Mouse (Mus musculus) ovary, postnatal 36 days (tissue): ENCODE measurements at regions not wholly inside any gene's neighbourhood (a gene's known extent, or its start where the extent isn't known, plus 50 kb on each side); places are given as distances from the start of the nearest gene placed in this dataset.
A peak's percentile ranks its signal among the peaks of the same experiment; 100 is the strongest.
"Not testable (repeated sequence)": the region's sequence is repeated elsewhere in the genome, so short reads cannot be mapped to it uniquely, and the experiment has no call there.

Source experiments
- DNase-seq: peaks from one replicate; pipeline ENCODE4 v3.0.0; 2022; ENCODE audit warnings: low spot score, mixed read lengths

DNA sequence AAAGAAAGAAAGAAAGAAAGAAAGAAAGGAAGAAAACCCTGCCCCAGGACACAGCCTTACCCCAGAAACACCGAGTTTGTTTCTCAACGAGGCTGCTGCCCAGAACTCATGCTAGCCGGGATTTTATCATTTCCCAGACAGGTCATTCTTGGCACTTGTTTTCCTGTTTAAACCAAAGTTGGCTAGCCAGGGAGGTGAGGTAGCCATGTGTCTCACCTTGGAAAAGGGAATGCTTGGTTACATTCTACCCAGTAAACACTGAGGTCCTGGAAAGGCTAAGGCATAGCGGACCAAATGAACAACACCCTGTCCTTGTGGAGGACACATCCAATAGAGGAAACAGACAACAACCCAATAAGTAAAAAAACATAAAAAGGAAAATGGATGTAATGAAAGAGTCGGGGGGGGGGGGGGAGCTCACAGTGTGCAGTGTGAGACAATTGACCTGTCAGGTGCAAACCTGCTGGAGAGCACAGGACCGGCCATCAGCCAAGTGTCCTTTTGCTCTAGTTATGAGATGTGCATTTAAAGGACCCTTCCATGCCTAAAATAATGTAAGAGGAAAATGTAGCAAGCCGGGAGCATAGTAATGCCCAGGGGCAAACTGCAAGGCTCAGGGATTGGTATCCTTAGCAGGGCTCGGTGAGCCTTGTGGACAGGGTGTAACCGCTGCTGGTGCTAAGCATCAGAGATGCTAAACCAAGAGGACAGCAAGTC is 78.2 kb upstream of the Fzd7 start:
- DNase-seq, result no peak

DNA sequence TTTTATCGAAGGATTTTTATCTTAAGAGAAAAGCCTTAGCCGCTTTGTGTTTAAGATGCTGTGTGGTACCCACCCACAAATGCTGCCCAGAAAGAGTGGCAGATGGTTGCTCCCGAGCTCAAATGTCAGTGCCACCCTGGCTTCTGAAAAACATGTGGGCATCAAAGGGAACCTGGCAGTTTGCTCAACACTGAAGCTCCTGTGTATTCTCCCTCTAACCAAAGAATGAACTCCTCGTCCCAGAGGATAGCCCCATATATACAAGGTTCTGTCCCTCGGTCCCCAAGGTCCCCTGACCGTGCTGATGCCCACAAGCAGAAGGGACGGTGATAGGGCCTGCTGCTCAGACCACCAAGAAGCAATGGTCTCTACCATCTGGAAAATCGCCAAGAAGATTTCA is 76.9 kb upstream of the Fzd7 start:
- no peak for DNase-seq

DNA sequence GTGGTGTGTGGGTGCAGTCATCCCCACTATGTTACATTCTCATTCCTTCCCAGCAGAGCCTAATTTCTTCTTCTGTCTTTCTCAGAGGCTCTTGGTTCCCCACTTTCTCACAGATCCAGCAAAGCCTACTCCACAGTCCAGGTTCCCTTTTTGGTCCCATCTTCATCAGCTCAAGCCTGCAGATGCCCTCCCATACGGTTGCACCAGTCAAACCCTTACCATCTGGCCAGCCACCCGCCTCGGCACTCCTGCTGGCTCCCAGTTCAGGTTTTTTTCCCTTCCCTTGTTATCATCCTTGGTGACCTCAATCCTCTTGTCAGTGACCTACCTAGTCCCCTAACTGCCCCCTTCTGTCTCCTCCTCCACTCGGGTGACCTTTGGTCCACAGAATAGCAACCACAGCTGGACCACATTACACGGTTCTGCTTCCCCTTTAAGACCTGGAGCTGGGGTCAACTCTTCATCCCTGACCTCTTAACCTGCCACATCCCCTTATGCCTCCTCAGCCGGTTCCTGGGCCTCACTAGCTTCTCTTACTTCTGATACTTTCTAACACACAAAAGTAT is 75.4 kb upstream of the Fzd7 start:
- DNase-seq, result no peak

DNA sequence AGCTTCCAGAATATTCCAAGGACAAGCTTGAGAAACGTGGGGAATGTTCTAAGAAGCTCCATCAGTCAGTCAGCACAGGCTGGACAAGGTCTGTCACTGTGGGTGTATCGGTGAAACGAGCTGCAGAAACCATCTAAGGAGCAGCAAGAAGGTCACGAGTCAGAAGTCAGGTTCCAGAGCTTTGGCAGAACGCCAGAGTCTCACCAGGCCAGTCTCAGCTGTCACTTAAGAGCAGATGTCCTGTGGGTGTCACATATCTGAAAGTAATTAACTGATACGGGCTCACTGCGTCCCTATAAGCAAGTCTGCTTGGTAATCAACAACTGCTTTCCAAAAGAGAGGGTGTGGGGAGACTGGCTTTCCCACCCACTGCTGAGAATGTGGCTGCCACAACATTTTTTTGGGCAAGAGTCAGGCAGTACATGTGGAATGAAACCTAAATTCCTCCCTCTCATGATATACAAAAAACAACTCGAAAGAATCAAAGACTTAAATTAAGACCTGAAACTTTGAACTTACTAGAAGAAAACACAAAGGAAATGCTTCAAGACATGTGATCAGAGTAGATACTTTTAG is 72.6 kb upstream of the Fzd7 start:
- DNase-seq, result peak; percentile 21

DNA sequence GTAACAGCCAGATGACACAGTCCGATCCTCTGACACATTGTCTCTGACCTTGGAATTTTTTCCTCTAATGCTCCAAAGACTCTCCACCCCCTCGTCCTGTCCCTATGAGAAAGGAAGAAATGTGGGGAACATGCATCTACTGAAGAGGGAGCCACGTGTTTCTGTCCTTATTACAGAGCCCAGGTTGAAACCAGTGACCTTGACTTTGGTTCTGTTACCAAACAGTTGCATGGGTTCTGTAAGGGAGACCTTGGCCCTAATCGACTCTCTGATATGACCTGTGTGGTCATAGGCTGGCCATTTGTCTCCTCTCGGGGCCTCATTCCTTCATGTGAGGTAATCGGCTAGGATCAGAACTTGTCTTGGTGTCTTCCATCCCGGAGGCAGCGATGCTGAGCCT is 69.0 kb upstream of the Fzd7 start:
- no peak for DNase-seq

DNA sequence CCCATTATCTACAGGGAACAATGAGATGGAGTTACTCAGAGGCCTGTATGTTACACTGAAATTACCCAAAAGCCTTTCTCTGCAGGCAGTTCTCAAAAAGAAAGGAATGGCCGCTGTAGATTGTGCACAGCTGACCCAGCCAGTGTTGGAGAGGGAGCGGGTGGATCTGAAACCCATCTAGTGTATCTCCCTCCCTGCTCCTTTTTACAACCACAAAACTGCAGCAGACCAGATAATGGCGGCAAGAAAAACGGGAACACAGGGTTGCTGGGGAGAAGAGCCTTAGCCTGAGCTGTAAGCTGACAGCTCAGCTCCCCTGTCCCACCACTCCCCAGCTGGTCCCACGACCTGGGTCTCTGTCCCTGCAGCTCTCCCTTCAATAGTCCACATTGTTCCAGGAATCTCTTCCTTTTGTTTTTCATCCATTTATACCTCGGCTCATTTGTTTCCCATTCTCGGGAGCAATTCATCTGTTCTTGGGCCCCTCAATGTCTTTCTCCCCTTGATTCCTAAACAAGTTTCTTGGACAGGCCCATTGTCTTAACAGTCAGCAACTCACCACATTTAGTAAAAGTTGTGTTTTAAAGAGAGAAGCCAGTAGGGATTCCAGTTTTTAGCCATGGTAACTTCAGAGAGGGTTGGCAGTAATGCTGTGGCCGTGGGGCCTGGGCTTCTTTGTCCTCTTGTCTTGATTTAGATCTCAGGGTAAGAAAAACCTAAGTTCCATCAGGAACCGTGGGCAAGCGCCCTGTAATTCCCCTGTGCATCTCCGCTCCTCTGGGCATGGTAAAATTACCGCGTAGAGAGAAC is 67.6 kb upstream of the Fzd7 start:
- no peak for DNase-seq

DNA sequence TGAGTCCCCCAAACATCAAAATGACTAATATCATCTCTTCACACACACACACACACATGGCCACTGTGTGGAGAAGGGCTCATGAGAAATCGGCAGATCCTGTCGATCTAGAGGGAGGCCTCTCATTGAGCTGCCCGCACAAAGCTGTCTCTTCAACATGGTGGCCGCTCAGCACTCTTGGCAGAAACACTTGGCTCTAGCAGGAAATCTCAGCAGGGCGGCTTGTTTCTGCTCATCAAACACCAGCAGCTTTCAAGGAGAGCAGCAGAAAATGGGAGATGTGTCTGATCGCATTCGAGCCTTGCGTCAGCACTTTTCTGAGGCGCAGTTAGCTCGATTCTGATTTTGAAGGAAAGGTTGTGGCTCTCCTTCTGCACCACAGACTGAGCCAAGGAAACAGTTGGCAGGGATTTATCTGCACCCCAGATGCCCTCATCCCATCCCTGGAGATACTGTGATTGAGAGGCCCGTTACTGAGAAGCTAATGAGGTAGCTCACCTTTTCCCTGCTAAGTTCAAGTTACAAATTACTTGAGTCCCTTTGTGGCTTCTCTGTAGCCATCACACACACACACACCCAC is 66.4 kb upstream of the Fzd7 start:
- DNase-seq, result no peak

DNA sequence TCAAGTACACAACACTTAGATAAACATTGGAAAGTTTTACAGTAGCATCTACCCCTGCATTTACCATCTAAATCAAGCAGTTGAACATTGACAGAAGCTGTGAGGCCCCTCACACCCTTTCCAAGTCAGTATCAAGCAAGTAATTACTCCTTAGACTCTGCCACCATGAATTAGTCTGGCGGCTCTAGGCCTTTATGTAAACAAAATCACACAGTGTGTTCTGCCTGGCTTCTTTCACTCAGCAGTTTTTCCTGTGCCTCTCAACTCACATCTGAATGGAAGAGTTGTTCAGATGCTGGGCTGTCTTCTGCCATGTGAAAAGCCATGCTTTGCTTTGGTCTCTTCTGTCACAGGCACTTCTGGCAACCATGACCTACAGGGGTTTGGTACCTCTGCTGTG is 64.9 kb upstream of the Fzd7 start:
- no peak for DNase-seq

DNA sequence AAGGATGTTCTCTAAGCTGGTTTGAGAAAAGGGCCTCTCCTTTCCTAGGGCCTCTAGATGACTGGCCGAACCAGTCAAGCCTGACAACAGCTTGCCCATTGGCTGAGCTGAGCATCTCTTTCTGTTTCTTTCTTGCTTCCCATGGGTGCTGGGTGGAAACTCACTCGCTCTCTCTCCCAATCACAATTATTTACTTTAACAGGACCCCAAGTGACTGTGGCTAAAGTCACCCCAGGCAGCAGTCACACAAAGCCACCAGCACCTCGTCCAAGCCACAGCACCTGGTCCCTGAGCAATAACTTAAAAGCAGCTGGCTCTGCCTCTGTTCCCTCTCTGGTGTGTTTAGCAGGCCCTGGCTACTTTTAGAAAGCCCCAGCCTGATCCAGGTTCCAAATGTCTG is 64.3 kb upstream of the Fzd7 start:
- DNase-seq, result no peak

DNA sequence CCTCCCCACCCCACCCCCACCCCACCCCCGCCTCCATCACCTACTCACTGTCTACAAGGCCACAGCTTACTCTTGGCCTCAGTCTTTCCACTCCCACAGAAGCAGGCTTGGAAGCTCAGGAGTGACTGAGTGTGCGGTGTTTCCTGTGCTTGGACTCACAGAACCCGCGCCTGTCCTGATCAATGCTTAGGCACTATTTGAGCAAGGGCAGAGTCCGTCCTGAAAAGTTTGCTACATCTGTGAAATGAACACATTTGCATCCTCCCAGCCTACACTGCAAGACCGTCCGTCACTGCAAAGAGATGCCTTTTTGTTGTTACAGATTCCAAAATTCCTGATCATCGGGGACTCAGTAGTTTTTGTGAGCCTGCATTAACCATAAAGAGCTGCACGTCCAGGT is 63.5 kb upstream of the Fzd7 start:
- no peak for DNase-seq

DNA sequence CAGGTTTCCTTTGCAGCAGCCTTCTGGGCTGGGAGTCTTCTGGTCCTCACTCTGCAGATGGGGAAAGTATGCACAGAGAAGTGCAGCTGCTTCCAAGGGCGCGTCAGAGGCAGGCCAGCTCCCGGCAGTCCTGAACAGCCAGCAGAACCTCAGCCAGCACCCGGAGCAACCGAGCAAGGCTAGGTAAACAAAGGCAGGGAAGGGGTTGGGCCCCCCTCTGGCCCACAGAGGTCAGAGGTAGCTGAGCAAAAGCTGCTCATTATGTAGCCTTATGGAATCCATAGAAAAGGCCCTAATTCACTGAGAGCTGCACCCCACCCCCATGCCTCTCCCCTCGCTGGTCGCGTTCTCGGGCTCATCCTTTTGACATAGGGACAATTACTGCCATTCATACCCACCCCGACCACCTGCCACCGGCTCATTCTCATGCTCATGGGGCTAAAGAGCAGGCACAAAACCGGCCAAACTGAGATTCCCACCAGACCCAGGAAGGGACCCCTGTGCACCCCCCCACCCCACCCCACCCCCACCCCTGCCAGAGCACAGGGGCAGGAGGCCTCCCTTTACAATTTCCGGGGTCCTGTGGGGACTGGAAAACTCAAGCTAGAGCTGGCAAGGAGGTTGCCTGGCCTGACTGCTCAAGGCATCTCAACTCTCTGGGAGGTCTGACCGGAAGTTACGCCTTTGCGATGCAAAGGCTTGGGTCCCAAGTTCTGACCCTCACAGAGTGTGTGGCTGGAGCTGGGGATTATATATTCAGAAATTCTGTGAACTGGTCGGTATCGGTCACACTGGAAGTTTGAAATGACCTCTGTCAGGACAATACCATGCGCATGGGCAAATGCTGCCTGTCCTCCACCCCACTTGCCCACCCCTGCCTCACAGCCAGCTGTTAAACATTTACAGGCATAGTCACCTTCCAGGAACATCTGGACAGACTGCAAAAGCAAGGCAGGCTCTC is 59.0 kb upstream of the Fzd7 start:
- no peak for DNase-seq

DNA sequence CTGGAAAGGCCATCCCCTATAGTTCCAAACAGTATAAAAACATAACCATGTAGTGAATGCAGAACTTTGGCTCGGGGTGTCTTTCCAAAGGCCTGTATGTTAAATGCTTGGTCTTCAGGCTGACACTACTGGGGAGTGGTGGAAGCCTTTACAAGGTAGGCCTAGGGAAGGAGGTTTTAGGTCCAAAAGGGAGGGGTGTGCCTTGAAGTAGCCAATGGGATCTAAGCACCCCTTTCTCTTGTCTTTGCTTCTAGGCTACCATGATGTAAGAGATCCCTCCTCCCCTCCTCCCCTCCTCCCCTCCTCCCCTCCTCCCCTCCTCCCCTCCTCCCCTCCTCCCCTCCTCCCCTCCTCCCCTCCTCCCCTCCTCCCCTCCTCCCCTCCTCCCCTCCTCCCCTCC is 56.5 kb upstream of the Fzd7 start:
- DNase-seq, result not testable (repeated sequence)

DNA sequence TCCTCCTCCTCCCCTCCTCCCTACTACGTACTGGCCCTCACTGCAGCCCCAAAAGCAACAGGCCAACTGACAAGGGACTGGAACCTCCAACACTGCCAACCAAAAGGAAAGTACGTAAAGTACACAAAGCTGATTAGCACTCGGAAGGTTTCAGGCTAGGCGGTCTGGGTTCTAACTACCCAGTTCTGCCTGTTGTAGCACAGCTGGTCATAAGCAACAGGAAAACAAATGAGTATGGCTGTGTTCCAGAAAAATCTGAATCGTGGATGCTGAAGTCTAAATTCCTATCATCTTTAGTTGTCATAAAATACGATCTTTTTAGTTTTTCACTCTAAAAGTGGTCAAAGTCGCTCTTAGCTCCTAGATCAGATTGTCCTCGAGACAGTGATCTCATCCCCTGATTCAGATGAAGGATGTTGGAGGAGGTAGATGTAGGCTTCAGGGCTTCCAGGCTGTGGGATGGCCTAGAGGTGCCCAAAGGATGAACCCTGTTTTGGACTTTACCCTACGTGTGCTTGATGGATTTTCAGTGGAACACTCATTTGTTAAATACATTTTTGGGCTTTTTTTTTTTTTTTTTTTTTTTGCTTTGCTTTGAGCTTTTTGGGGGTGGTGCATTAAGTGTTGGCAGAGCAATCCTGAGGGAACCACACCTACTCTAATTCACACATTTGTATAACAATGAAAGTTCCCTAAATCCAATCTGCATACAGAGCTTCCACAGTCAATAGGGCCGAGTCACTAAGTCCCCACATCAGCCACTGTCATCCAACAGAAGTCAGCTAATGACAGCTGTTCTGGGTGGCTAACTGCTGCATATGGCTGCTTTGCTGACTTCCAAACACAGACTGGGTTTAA is 55.6 kb upstream of the Fzd7 start:
- DNase-seq, result no peak

DNA sequence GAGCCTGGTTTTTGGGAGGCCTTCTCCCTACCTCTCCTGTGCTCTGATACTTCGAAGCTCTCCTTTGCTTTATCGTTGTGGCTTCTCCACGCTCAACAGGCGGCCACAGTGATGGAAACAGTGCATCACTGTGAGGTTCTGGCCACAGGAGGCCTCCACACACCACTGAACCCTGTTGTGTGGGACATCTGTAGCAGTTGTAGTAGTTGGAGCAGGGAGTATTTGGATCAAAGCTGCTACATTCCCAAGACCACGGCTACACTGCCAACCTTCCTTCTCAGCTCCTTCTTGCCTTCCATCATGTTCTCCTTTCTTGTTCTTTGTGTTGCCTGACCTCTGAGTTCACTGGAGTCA is 55.0 kb upstream of the Fzd7 start:
- no peak for DNase-seq

DNA sequence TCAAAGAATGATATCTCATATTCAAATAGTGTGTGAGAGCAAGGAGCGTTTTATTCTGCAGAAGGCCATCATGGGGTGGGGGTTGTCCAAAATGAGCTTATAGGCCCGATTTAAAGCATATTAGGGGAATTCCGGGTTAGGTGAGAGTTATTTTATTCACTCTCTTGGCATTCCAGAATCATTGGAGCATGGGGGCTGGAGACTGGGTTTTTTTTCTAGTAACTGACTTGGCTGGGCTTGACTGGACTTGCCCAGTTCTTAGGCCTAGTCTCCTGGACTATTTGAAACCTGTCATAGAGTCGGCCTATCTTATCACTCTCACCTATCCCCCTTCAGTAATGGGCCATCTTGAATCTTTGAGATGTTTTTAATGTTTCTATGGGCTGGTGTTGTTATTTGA is 52.9 kb upstream of the Fzd7 start:
- DNase-seq, result no peak

DNA sequence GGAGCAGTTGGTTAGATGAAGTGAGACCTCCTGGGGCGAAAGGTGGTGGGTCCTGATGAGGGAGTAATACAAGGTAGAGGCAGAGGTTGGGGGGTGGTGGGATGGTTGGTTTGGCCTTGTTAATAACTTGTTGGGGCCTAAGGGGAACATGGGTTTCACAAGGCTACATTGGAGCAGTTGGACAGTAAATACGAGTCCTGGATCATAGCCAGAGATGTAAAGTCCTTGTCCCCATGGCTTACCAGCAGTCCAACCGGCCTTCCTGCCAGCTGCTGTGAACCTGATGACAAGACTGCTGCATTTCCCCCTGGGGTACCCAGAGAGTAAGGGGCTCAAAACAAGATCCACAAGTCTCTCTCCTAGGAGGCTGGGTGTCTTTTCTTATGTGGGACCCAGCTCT is 52.0 kb upstream of the Fzd7 start:
- DNase-seq, result no peak

DNA sequence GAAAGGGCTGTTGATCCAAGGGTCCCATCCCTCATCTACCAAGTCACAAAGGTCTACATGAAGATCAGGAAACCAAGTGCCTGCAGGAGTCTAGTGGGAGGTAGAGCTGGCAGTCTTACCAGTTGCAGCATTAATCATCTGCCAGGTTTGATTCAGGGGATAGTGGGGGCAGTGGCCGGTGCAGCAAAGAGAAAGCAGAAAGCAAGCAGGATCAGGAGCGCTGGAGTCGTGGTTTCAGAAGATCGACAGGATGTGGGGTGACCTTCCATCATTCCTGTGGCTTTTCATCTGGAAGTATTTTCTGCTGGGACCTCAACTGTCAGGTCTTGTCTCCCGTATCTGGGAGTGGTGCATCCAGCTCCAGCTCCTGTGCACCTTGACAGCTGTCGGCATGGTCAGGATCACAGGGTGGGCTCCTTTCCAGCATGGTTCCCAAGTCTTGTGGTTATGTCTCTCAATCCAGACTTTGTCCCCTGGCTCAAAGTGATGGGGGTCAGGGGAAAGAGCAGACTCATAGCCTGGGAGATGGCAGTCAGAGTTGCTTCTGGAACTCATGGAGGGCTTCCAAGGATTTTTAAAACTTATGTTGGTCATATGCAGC is 51.2 kb upstream of the Fzd7 start:
- no peak for DNase-seq
